Mouse (Mus musculus) layer of hippocampus, postnatal 10 days (tissue): ENCODE measurements around the gene Dip2b. TPM values are rescaled to one million over a fixed set of nuclear protein-coding genes. Genes with fewer than 3 reads are reported as not detected.

Source experiments
- DNase-seq, 2 experiments: peaks; one replicate each; pipeline ENCODE4 v3.0.0; 2021; ENCODE audit warnings: low spot score in 2 of 2
- total RNA-seq, 2 experiments: library from RNA; stranded (reverse); gene quantifications; 2 replicates each; pipeline ENCODE4 v1.2.3; 2021

The Dip2b gene
- total RNA-seq, 2 experiments from 2014 or later: 48.7 to 51.0 TPM

GRCm38 (mm10) chr15:100125245-100125644 lies 86.8 kb downstream of the Dip2b start:
- DNase-seq: no peak

- peak; percentile 84 to 85 for DNase-seq
These were observed 88.1 kb downstream of the Dip2b start for GRCm38 (mm10) chr15:100126456-100127107.

GRCm38 (mm10) chr15:100129151-100129790 lies 90.8 kb downstream of the Dip2b start:
- DNase-seq: no peak

- DNase-seq: no peak
These were observed 101.2 kb downstream of the Dip2b start for GRCm38 (mm10) chr15:100139665-100140064.

GRCm38 (mm10) chr15:100140428-100140827 lies 102.0 kb downstream of the Dip2b start:
- DNase-seq: no peak

GRCm38 (mm10) chr15:100143091-100143801 lies 104.8 kb downstream of the Dip2b start:
- peak; percentile 55 to 65 for DNase-seq

- no peak for DNase-seq
These were observed 106.7 kb downstream of the Dip2b start for GRCm38 (mm10) chr15:100144854-100145824.

GRCm38 (mm10) chr15:100145917-100146316 lies 107.5 kb downstream of the Dip2b start:
- no peak for DNase-seq

GRCm38 (mm10) chr15:100150593-100150992 lies 112.1 kb downstream of the Dip2b start:
- no peak for DNase-seq

- no peak for DNase-seq
These were observed 113.9 kb downstream of the Dip2b start for GRCm38 (mm10) chr15:100152321-100152720.

- no peak for DNase-seq
These were observed 114.6 kb downstream of the Dip2b start for GRCm38 (mm10) chr15:100153024-100153423.

GRCm38 (mm10) chr15:100156095-100156707 lies 117.7 kb downstream of the Dip2b start:
- no peak for DNase-seq

- no peak for DNase-seq
These were observed 118.5 kb downstream of the Dip2b start for GRCm38 (mm10) chr15:100156781-100157470.

GRCm38 (mm10) chr15:100158985-100159384 lies 120.5 kb downstream of the Dip2b start:
- DNase-seq: no peak

GRCm38 (mm10) chr15:100161747-100162280 lies 123.3 kb downstream of the Dip2b start:
- no peak for DNase-seq

- no peak for DNase-seq
These were observed 125.1 kb downstream of the Dip2b start for GRCm38 (mm10) chr15:100163381-100164051.

GRCm38 (mm10) chr15:100166464-100166863 lies 128.0 kb downstream of the Dip2b start:
- DNase-seq: no peak

- DNase-seq: no peak
These were observed 129.3 kb downstream of the Dip2b start for GRCm38 (mm10) chr15:100167791-100168190.

GRCm38 (mm10) chr15:100168191-100168606 lies 129.7 kb downstream of the Dip2b start:
- no peak for DNase-seq
